Mouse (Mus musculus) CD4-positive, CD25-positive, alpha-beta regulatory T cell, adult 9 weeks (primary cell): ENCODE data around the gene Sgsm1. TPM values are rescaled to one million over a fixed set of nuclear protein-coding genes. Genes with fewer than 3 reads are reported as not detected.

ENCODE experiments used
- polyA plus RNA-seq: library from polyadenylated mRNA; unstranded; fragments of 100-300 nt; shearing (Covaris generic); gene quantifications from one replicate; pipeline ENCODE4 v1.2.1, GENCODE M21; 2017

The Sgsm1 gene
- polyA plus RNA-seq: not detected

DNA sequence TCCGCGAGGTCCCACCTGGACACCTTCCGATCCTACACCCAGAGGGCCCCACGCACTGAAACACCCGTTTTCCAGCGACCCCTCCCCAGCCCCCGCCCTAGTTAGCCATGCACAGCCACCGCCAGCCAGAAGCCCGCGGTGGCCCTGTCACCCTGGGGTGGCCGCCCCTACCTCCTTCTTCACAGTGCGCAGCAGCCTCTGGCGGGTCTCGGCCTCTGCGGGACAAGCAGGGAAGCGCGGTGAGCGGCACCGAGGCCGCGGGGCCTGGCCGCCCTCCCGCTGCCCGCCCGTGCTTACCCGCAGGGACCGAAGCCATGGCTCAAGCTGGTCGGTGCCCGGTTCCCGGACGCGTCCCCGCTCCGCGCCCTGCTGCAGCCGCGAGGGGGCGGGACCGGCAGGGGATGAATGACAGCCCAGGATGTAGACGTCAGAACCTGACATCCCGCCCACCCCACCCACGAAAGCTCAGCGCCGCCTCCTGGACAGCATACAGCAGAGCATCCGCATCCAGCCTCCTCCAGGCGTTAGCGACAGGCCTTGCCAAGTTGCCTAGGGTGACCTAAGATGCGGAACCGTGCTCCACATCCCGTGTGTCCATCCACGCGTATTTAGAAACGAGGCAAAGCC, at the start of gene Sgsm1:
Gene Sgsm1 (minus strand): TSS at position 410 of the 627 bp plus-strand sequence.

DNA sequence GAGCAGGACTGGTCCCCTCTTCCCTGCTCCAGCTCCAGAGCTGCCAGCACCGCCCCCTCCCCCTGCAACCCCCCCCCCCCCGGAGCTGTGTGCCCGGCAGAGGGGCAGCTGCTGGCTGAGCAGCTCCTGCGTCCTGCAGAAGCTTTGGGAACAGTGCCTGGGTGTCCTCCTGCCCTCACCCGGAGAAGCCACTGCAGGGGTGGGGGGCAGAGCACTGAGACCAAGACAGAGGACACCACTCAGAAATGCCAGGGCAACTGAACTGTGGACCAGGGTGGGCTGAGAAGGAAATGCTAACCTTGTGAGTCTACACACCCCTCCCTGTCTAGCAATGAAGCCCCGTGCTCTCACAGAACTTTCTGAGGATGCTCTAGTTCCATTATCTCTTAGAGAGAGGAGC, 46.6 kb upstream of the Sgsm1 start, which contains the start of gene Aym1:
Gene Aym1 (plus strand): TSS at position 109 of the 400 bp plus-strand sequence.

GRCm38 (mm10) chr5:113226632-113227102, 83.9 kb downstream of the Sgsm1 start, which contains the start of gene Tmem211:
Gene Tmem211, plus strand, starts transcription at chr5:113226909.

GRCm38 (mm10) chr5:113221147-113221865, 89.3 kb downstream of the Sgsm1 start, which contains the start of gene 2900026A02Rik:
Gene 2900026A02Rik, minus strand, starts transcription at chr5:113221236.

Other genes starting within 250 kb of the Sgsm1 start
- not detected for gene Crybb2, start 240.7 kb downstream of the Sgsm1 start, polyA plus RNA-seq
- not detected for gene Crybb3, start 229.2 kb downstream of the Sgsm1 start, polyA plus RNA-seq
- gene 2900026A02Rik, start 89.5 kb downstream of the Sgsm1 start, polyA plus RNA-seq: 4.6 TPM
- gene Tmem211, start 83.9 kb downstream of the Sgsm1 start, polyA plus RNA-seq: not detected
- gene Aym1, start 46.5 kb upstream of the Sgsm1 start, polyA plus RNA-seq: not detected
- 1.6 TPM for gene Wscd2, start 179.5 kb upstream of the Sgsm1 start, polyA plus RNA-seq